Mouse (Mus musculus) bone marrow, adult 2 months (tissue): ENCODE measurements around the gene Trim34a.
"Not testable (repeated sequence)": the region's sequence is repeated elsewhere in the genome, so short reads cannot be mapped to it uniquely, and the experiment has no call there.

ENCODE experiments used
- CTCF ChIP-seq: fragments of 200-500 bp; IDR thresholded peaks from 2 replicates; pipeline ENCODE4 v1.5.1; 2011; ENCODE audit warnings: low read length, control low read depth; ENCODE audit not compliant: control insufficient read depth, insufficient read depth
- POLR2A ChIP-seq: fragments of 200-500 bp; IDR thresholded peaks from 2 replicates; pipeline ENCODE4 v1.6.1; 2011; ENCODE audit warnings: low read depth, mild to moderate bottlenecking, control low read depth, low read length, borderline replicate concordance; ENCODE audit not compliant: control insufficient read depth

DNA sequence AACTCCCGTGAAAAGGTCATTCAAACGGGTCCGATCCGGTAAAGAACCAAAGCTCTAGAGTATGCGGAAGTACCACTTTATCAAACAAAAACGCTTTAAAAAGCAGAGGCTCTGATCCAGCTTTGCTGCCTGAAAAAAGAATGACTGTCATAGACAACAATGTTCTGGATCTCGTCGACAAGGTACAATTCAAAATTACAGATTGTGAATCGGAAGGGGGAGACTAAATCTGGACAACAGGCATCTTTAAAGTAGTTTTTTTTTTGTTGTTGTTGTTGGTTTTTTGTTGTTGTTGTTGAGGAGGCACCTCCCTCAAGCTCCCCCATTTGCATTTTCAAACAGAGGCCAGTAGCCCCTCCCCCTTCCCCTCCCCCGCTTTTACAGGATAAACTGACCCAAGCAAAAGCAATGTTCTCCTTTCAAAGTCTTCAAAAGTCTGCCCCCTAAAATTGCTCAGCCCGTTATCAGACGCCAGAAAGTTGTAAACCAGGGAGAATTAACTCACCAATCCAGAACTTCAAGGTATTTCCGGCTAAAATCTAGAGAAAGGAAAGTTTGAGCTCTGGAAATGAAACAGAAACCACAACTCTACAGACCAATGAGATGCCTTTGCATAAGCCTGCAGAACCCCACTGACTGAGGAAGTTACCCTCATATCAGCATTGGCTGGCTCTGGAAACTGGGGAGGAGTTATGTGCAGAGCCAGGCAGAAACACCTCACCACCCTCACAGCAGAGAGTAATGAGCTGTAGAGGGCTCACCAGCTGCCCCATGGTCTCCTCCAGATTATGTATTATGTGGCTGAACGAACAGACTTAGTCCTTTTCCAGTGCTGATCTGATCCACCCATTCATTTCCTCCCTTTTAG lies 43.6 kb downstream of the Trim34a start, which contains the start of gene Trim5:
- not testable (repeated sequence) for TF ChIP-seq CTCF, POLR2A
